Mouse (Mus musculus) brain, embryonic 14.5 days (tissue): ENCODE results near the gene Rwdd1. TPM values are rescaled to one million over a fixed set of nuclear protein-coding genes. Genes with fewer than 3 reads are reported as not detected.

Experiments
- DNase-seq: peaks from one replicate; pipeline ENCODE4 v3.0.0-alpha.2; 2011; ENCODE audit warnings: low read depth
- CTCF ChIP-seq: fragments of 200-500 bp; IDR thresholded peaks from 2 replicates; pipeline ENCODE4 v1.5.1; 2012; ENCODE audit warnings: inconsistent platforms, mild to moderate bottlenecking, moderate library complexity, borderline replicate concordance; ENCODE audit not compliant: insufficient read depth, insufficient read length; ENCODE audit errors: extremely low read depth
- POLR2A ChIP-seq: fragments of 200-500 bp; IDR thresholded peaks from 2 replicates; pipeline ENCODE4 v1.6.1; 2012; ENCODE audit warnings: mild to moderate bottlenecking, inconsistent platforms, borderline replicate concordance; ENCODE audit not compliant: poor library complexity, insufficient read depth, insufficient read length, severe bottlenecking; ENCODE audit errors: extremely low read depth
- polyA plus RNA-seq: library from polyadenylated mRNA; depleted of rRNA; stranded (reverse); fragments of >200 nt; gene quantifications from 2 replicates; pipeline ENCODE4 v1.2.3, GENCODE M21; 2012; rRNA removed

The Rwdd1 gene
- polyA plus RNA-seq, 1 experiment: 72.4 TPM

- peak; percentile 93 for DNase-seq
- TF ChIP-seq CTCF (peak; percentile 85; the same call in 1 of the 2 replicates), POLR2A (no peak)
Observed at GRCm38 (mm10) chr10:33986771-33987170, 32.7 kb downstream of the Rwdd1 start.

- no peak for DNase-seq
- no peak for TF ChIP-seq POLR2A
- no peak for TF ChIP-seq CTCF
Observed at GRCm38 (mm10) chr10:33974781-33975494, 44.5 kb downstream of the Rwdd1 start.

DNA sequence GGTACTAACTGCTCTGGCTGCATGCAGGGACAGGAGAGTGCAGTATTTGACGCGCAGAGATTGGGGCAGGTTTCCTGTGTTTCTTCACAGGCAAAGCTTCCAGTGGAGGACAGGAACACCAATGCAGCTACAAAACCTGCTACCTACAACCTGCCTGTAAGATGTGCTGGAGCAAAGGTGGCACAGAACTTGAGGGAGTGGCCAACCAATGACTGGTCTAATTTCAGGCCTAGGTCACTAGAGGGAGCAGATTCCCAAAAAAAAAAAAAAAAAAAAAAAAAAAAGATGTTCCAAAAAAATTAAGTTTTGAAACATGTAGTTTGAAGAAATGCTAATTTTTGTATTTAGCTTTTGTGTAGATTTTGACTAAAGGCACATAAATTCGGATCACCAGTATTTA is 66.9 kb downstream of the Rwdd1 start:
- no peak for TF ChIP-seq POLR2A
- no peak for TF ChIP-seq CTCF
- DNase-seq: no peak

GRCm38 (mm10) chr10:33950803-33951583 is 68.4 kb downstream of the Rwdd1 start, which contains the start of gene Zup1:
TSS of gene Zup1 (minus strand) at chr10:33951269.
- TF ChIP-seq CTCF (no peak), POLR2A (peak; percentile 57; the same call in 1 of the 2 replicates)
- DNase-seq: peak; percentile 96

Other genes with a start within 250 kb of the Rwdd1 start
- gene Sult3a2, start 232.9 kb downstream of the Rwdd1 start, polyA plus RNA-seq: not detected in 2 replicates
- gene Sult3a1, start 161.9 kb downstream of the Rwdd1 start, polyA plus RNA-seq: not detected in 2 replicates
- 0.44 and 1.1 TPM in 2 replicates for gene Rsph4a, start 114.5 kb downstream of the Rwdd1 start, polyA plus RNA-seq
- 12.3 and 13.1 TPM in 2 replicates for gene Zup1, start 68.4 kb downstream of the Rwdd1 start, polyA plus RNA-seq
- 0.08 TPM in 1 of 2 replicates, not detected in the other for gene Trappc3l, start 18.0 kb upstream of the Rwdd1 start, polyA plus RNA-seq
- not detected in 2 replicates for gene Calhm4, start 24.7 kb upstream of the Rwdd1 start, polyA plus RNA-seq
- gene Calhm5, start 76.9 kb upstream of the Rwdd1 start, polyA plus RNA-seq: 0.16 and 0.33 TPM in 2 replicates
- gene Calhm6, start 108.4 kb upstream of the Rwdd1 start, polyA plus RNA-seq: 0.23 and 0.38 TPM in 2 replicates
- 5.6 and 7.6 TPM in 2 replicates for gene Dse, start 188.1 kb upstream of the Rwdd1 start, polyA plus RNA-seq